Mouse (Mus musculus) MEL (cell line): ENCODE data around the gene Hoxd4.

ENCODE experiments used
- CHD2 ChIP-seq: IDR thresholded peaks from 2 replicates; pipeline ENCODE4 v1.6.1; 2011; ENCODE audit warnings: low read length, improper control_type of control experiment
- CTCF ChIP-seq, 3 experiments: IDR thresholded peaks in 2 of 3; conservative IDR thresholded peaks in 1 of 3; 2 replicates each; pipeline ENCODE4 v1.5.1; 2011 to 2012; ENCODE audit warnings: low read length in 3 of 3, low read depth in 2 of 3, mild to moderate bottlenecking in 2 of 3, improper control_type of control experiment in 1 of 3, inconsistent platforms in 1 of 3, mixed read lengths in 1 of 3, moderate library complexity in 1 of 3; ENCODE audit not compliant: control insufficient read depth in 1 of 3, insufficient read depth in 1 of 3, poor library complexity in 1 of 3, severe bottlenecking in 1 of 3
- EP300 ChIP-seq, 2 experiments: IDR thresholded peaks; 2 replicates each; pipeline ENCODE4 v1.6.1; 2011; ENCODE audit warnings: improper control_type of control experiment in 2 of 2, low read length in 2 of 2, low read depth in 1 of 2, mild to moderate bottlenecking in 1 of 2
- ETS1 ChIP-seq: IDR thresholded peaks from 2 replicates; pipeline ENCODE4 v1.6.1; 2012; ENCODE audit warnings: low read depth, mild to moderate bottlenecking, inconsistent platforms, low read length, improper control_type of control experiment, moderate library complexity
- POLR2AphosphoS2 ChIP-seq: IDR thresholded peaks from 2 replicates; pipeline ENCODE4 v1.6.1; 2011; ENCODE audit warnings: low read length, improper control_type of control experiment
- RCOR1 ChIP-seq: IDR thresholded peaks from 2 replicates; pipeline ENCODE4 v1.6.1; 2012; ENCODE audit warnings: low read depth, mild to moderate bottlenecking, inconsistent platforms, low read length, improper control_type of control experiment
- SMC3 ChIP-seq: IDR thresholded peaks from 2 replicates; pipeline ENCODE4 v1.6.1; 2011; ENCODE audit warnings: low read depth, low read length, improper control_type of control experiment

GRCm38 (mm10) chr2:74711721-74712621 is at the start of gene Hoxd4, which contains the start of gene Hoxd3:
- TF ChIP-seq SMC3 (no peak), CTCF (IDR thresholded peaks at IDR 0.05 in 2 of 3, conservative IDR thresholded peaks at IDR 0.05 in 1 of 3; ENCODE audit: control insufficient read depth in 1 of 3, insufficient read depth in 1 of 3, low read depth in 2 of 3, low read length in 3 of 3, poor library complexity in 1 of 3, severe bottlenecking in 1 of 3) (no peak), POLR2AphosphoS2 (no peak), CHD2 (no peak), EP300 (IDR thresholded peaks at IDR 0.05; ENCODE audit: low read depth in 1 of 2, low read length in 2 of 2) (no peak), ETS1 (no peak), RCOR1 (no peak)
